In genomic region chr13:37500668-37501286, GRCm38 (mm10) we compare ENCODE assay signal across 32 mouse cellular contexts.
A peak's percentile ranks its signal among the peaks of the same experiment; 100 is the strongest.
DNase-seq lines count a peak whose midpoint lies in the region; ATAC-seq and TF ChIP-seq lines count a peak whose summit lies in the region.
"Had no signal": no experiment of that assay in that cellular context is flagged by ENCODE, and none has a peak within 500 bp of the region (broad histone marks: within the 10 kb centered on the region; RNA-seq: fewer than 3 reads in every experiment).

No protein-coding gene starts in this region.

- peak overlapping the region; percentile 49; the same call in 1 of the 2 replicates for H3K27ac ChIP-seq in bone marrow, adult 2 months (ENCODE audit: control insufficient read depth, insufficient read depth, low read depth, low read length, poor library complexity)
- H3K27ac ChIP-seq in intestine, embryonic 16.5 days (ENCODE audit: low read length), result no peak overlapping the region
- H3K27ac ChIP-seq in stomach, embryonic 14.5 days (ENCODE audit: low read length), result no peak overlapping the region; the same call in 1 of the 2 replicates
- no peak overlapping the region for H3K27ac ChIP-seq in embryonic facial prominence, embryonic 10.5 days (replicated peaks)
- H3K27ac ChIP-seq: embryonic facial prominence, embryonic 13.5 days; forebrain, embryonic 12.5 days; heart, embryonic 13.5 days; hindbrain, embryonic 14.5 days; liver, embryonic 13.5 days; midbrain, embryonic 12.5 days; neural tube, embryonic 12.5 days had no signal

- no peak overlapping the region for H3K9ac ChIP-seq in intestine, embryonic 16.5 days (ENCODE audit: low read depth, low read length)
- H3K9ac ChIP-seq in stomach, embryonic 14.5 days (replicated peaks; ENCODE audit: low read depth, low read length), result no peak overlapping the region
- H3K9ac ChIP-seq: embryonic facial prominence, embryonic 13.5 days; forebrain, embryonic 12.5 days; forebrain, postnatal 0 days; heart, embryonic 13.5 days; hindbrain, embryonic 14.5 days; liver, embryonic 13.5 days; lung, embryonic 14.5 days; midbrain, embryonic 12.5 days; neural tube, embryonic 12.5 days had no signal

- TF ChIP-seq POLR2A in bone marrow, adult 2 months (IDR thresholded peaks at IDR 0.05; ENCODE audit: borderline replicate concordance, control insufficient read depth, low read depth, low read length), result no peak

- no peaks in the 10 kb centered on the region for H3K27me3 ChIP-seq in intestine, embryonic 16.5 days (replicated peaks; ENCODE audit: control insufficient read depth, insufficient read depth, low read length)
- H3K27me3 ChIP-seq in stomach, embryonic 14.5 days (ENCODE audit: control insufficient read depth, insufficient read depth, low read length), result no peaks in the 10 kb centered on the region
- H3K27me3 ChIP-seq in embryonic facial prominence, embryonic 10.5 days (replicated peaks; ENCODE audit: low read depth, poor library complexity, severe bottlenecking), result no peaks in the 10 kb centered on the region
- H3K27me3 ChIP-seq: embryonic facial prominence, embryonic 13.5 days; heart, embryonic 13.5 days; liver, embryonic 13.5 days; neural tube, embryonic 12.5 days; Patski had no signal

- DNase-seq in kidney, adult 9 months, result peak; percentile 49
- DNase-seq in kidney, postnatal 4 days, result no peak
- DNase-seq in frontal cortex, postnatal 14 days (ENCODE audit: low spot score in 2 of 2), result no peak
- no peak for DNase-seq in embryonic facial prominence, embryonic 10.5 days (ENCODE audit: low spot score)
- no peak for DNase-seq in heart, adult 8-10 months (ENCODE audit: low spot score)
- DNase-seq: adrenal gland, postnatal 14 days; cerebellum, adult 11-12 months; cerebellum, adult 9-11 months; embryo, embryonic 11 days; forebrain, postnatal 0 days; gastrocnemius, postnatal 36 days; heart, adult 18-20 months; heart, postnatal 10 days; layer of hippocampus, postnatal 36 days; left cerebral cortex, postnatal 4 days; liver, embryonic 13.5 days; lung, embryonic 14.5 days; lung, postnatal 14 days; right cerebral cortex, adult 18-20 months; right cerebral cortex, postnatal 4 days; thymus, postnatal 14 days had no signal

- 64% methylated on average over 4 of the region's 4 CpGs for WGBS in bone marrow, adult 2 months
- 53% methylated on average over 4 of the region's 4 CpGs for WGBS in intestine, embryonic 16.5 days
- 58% methylated on average over 4 of the region's 4 CpGs for WGBS in stomach, embryonic 14.5 days
- whole genome bisulfite sequencing in embryonic facial prominence, embryonic 10.5 days, result 73% methylated on average over 4 of the region's 4 CpGs

- TF ChIP-seq CTCF in bone marrow, adult 2 months (IDR thresholded peaks at IDR 0.05; ENCODE audit: control insufficient read depth, insufficient read depth, low read length), result no peak

- no peaks in the 10 kb centered on the region for H3K9me3 ChIP-seq in intestine, embryonic 16.5 days (ENCODE audit: control insufficient read depth, low read length)
- H3K9me3 ChIP-seq in stomach, embryonic 14.5 days (ENCODE audit: control insufficient read depth, low read depth, low read length), result no peaks in the 10 kb centered on the region
- no peaks in the 10 kb centered on the region for H3K9me3 ChIP-seq in embryonic facial prominence, embryonic 10.5 days
- H3K9me3 ChIP-seq: embryonic facial prominence, embryonic 13.5 days; forebrain, embryonic 12.5 days; heart, embryonic 13.5 days; liver, embryonic 13.5 days; midbrain, embryonic 12.5 days; neural tube, embryonic 12.5 days had no signal

- H3K4me1 ChIP-seq in bone marrow, adult 2 months (ENCODE audit: control insufficient read depth, insufficient read depth, low read length), result peaks cover 6% of the 10 kb centered on the region; the same call in 1 of the 2 replicates
- H3K4me1 ChIP-seq in intestine, embryonic 16.5 days (ENCODE audit: control insufficient read depth, insufficient read depth, low read length), result no peaks in the 10 kb centered on the region; the same call in none of the 2 replicates
- 0 out of 2 replicates have a peak, but pooled peaks cover 7% of the 10 kb centered on the region for H3K4me1 ChIP-seq in stomach, embryonic 14.5 days (ENCODE audit: control insufficient read depth, insufficient read depth, low read length)
- peaks cover 12% of the 10 kb centered on the region for H3K4me1 ChIP-seq in embryonic facial prominence, embryonic 10.5 days
- H3K4me1 ChIP-seq: neural tube, embryonic 12.5 days had no signal

- H3K4me3 ChIP-seq in bone marrow, adult 2 months (replicated peaks; ENCODE audit: control insufficient read depth, low read depth, low read length), result no peak overlapping the region
- H3K4me3 ChIP-seq in intestine, embryonic 16.5 days (ENCODE audit: low read length), result no peak overlapping the region
- H3K4me3 ChIP-seq in stomach, embryonic 14.5 days (ENCODE audit: low read depth, low read length), result no peak overlapping the region
- H3K4me3 ChIP-seq in embryonic facial prominence, embryonic 10.5 days, result no peak overlapping the region
- H3K4me3 ChIP-seq: embryonic facial prominence, embryonic 13.5 days; forebrain, embryonic 12.5 days; heart, embryonic 13.5 days; liver, embryonic 13.5 days; midbrain, embryonic 12.5 days; myocyte; neural tube, embryonic 12.5 days had no signal

- H3K4me2 ChIP-seq in intestine, embryonic 16.5 days (ENCODE audit: low read depth, low read length), result no peak overlapping the region
- H3K4me2 ChIP-seq in stomach, embryonic 14.5 days (replicated peaks; ENCODE audit: low read depth, low read length), result no peak overlapping the region
- H3K4me2 ChIP-seq: embryonic facial prominence, embryonic 13.5 days; forebrain, embryonic 12.5 days; heart, embryonic 13.5 days; hindbrain, embryonic 14.5 days; liver, embryonic 13.5 days; lung, embryonic 14.5 days; midbrain, embryonic 12.5 days; neural tube, embryonic 12.5 days had no signal

- H3K36me3 ChIP-seq in intestine, embryonic 16.5 days (ENCODE audit: control insufficient read depth, insufficient read depth, low read length), result no peaks in the 10 kb centered on the region
- no peaks in the 10 kb centered on the region for H3K36me3 ChIP-seq in stomach, embryonic 14.5 days (ENCODE audit: control insufficient read depth, insufficient read depth, low read length)
- no peaks in the 10 kb centered on the region for H3K36me3 ChIP-seq in embryonic facial prominence, embryonic 10.5 days (replicated peaks)
- H3K36me3 ChIP-seq: embryonic facial prominence, embryonic 13.5 days; forebrain, embryonic 12.5 days; heart, embryonic 13.5 days; liver, embryonic 13.5 days; midbrain, embryonic 12.5 days; neural tube, embryonic 12.5 days had no signal

- ATAC-seq in intestine, embryonic 16.5 days, result peak; percentile 72
- ATAC-seq in stomach, embryonic 14.5 days (ENCODE audit: insufficient number of reproducible peaks, insufficient read depth, low FRiP score, low read depth), result 0 out of 2 replicates have a peak, but pooled peaks have one; percentile 23
- ATAC-seq: forebrain, postnatal 0 days; Patski had no signal
